Mouse (Mus musculus) heart, adult 2 months (tissue): ENCODE measurements at regions not wholly inside any gene's neighbourhood (a gene's known extent, or its start where the extent isn't known, plus 50 kb on each side); places are given as distances from the start of the nearest gene placed in this dataset.
"Not testable (repeated sequence)": the region's sequence is repeated elsewhere in the genome, so short reads cannot be mapped to it uniquely, and the experiment has no call there.

ENCODE experiments used
- CTCF ChIP-seq: fragments of 200-600 bp; IDR thresholded peaks from 2 replicates; pipeline ENCODE4 v1.8.1; 2022; ENCODE audit warnings: antibody characterized with exemption, mild to moderate bottlenecking, moderate library complexity
- EP300 ChIP-seq: fragments of 200-500 bp; IDR thresholded peaks from 2 replicates; pipeline ENCODE4 v1.6.1; 2011; ENCODE audit warnings: low read depth, low read length, control low read depth; ENCODE audit not compliant: insufficient read depth

GRCm38 (mm10) chr17:17303496-17303895 is 70.6 kb upstream of the Riok2 start:
- TF ChIP-seq CTCF, EP300: not testable (repeated sequence)
